9 mouse cellular contexts compared by ENCODE assay signal in the genomic region with DNA sequence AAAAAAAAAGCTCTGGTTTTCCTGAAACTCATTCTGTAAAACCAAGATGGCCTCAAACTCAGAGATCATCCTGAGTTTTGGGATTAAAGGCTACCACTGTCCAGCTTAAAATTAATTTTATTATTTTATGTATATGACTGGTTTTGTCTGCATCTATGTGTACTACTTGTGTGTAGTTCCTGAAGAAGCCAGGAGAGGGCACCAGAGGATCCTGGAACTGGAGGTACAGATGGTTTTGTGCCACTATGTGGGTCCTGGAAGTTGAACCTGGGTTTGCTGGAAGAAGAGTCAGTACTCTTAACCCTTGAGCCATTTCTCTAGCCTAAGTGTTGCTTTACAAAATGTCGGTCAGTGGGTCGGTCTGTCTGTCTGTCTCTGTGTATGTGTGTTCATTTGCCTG. TPM values are rescaled to one million over a fixed set of nuclear protein-coding genes. Genes with fewer than 3 reads are reported as not detected.
DNase-seq lines count a peak whose midpoint lies in the region; ATAC-seq lines count a peak whose summit lies in the region.
"Had no signal": no experiment of that assay in that cellular context is flagged by ENCODE, and none has a peak within 500 bp of the region (broad histone marks: within the 10 kb centered on the region; RNA-seq: fewer than 3 reads in every experiment).

No protein-coding gene starts in this region.

- ATAC-seq in CD4-positive, CD25-positive, alpha-beta regulatory T cell, adult 4 months: no peak
- peak; percentile 47; the same call in 1 of the 2 replicates for ATAC-seq in megakaryocyte, adult 5-6 weeks (ENCODE audit: poor library complexity, severe bottlenecking)

- peak; percentile 35 for DNase-seq in CD4-positive, CD25-positive, alpha-beta regulatory T cell, adult 2 months (ENCODE audit: low read depth, low spot score)
- peak; percentile 33 for DNase-seq in left cerebral cortex, postnatal 4 days
- no peak for DNase-seq in left cerebral cortex, postnatal 25 days (ENCODE audit: low spot score in 2 of 2)
- peak; percentile 26 for DNase-seq in MEL-GATA-1-ER (ENCODE audit: extremely low read depth, low read depth)
- DNase-seq in Muller cell, postnatal 12 days (ENCODE audit: inconsistent ontology term): no peak
- DNase-seq in cerebellum, adult 11 months: no peak
- DNase-seq: kidney, postnatal 14 days had no signal

- intact Hi-C loops in left cerebral cortex, postnatal 4 days (cut with DNase I): no loop called here
- intact Hi-C loops in left cerebral cortex, postnatal 25 days (cut with DNase I): no loop called here

RNA-seq across cellular contexts. Expression of a gene that starts 16.0 kb away (rescaled TPM):
- not detected for polyA plus RNA-seq in CD4-positive, CD25-positive, alpha-beta regulatory T cell, adult 4 months (2017; shearing (Covaris generic))
- total RNA-seq in left cerebral cortex, postnatal 4 days (2021): 1 to 10 TPM; 2.0 to 2.5 TPM
- total RNA-seq in left cerebral cortex, postnatal 25 days (2021): 1 to 10 TPM; 2.5 to 4.1 TPM
- total RNA-seq in megakaryocyte, adult 5-6 weeks (2015): 32.8 and 34.2 TPM in 2 replicates
- 12.0 and 12.9 TPM in 2 replicates for total RNA-seq in megakaryocyte, adult 5-6 weeks (2017)

RNA-seq across cellular contexts. Expression of a gene that starts 26.5 kb away (rescaled TPM):
- polyA plus RNA-seq in CD4-positive, CD25-positive, alpha-beta regulatory T cell, adult 4 months (2017; shearing (Covaris generic)): not detected
- 10 to 100 TPM; 44.2 to 45.3 TPM for total RNA-seq in left cerebral cortex, postnatal 4 days (2021)
- total RNA-seq in left cerebral cortex, postnatal 25 days (2021): 100 to 1,000 TPM; 109 to 120 TPM
- 0.09 and 0.21 TPM in 2 replicates for total RNA-seq in megakaryocyte, adult 5-6 weeks (2015)
- 0.12 TPM in 1 of 2 replicates, not detected in the other for total RNA-seq in megakaryocyte, adult 5-6 weeks (2017)

RNA-seq across cellular contexts. Expression of a gene that starts 54.2 kb away (rescaled TPM):
- polyA plus RNA-seq in CD4-positive, CD25-positive, alpha-beta regulatory T cell, adult 4 months (2017; shearing (Covaris generic)): not detected
- 1 to 10 TPM; 1.2 to 1.3 TPM for total RNA-seq in left cerebral cortex, postnatal 4 days (2021)
- under 1 TPM; 0.71 to 0.85 TPM for total RNA-seq in left cerebral cortex, postnatal 25 days (2021)
- total RNA-seq in megakaryocyte, adult 5-6 weeks (2015): 1.6 and 2.1 TPM in 2 replicates
- total RNA-seq in megakaryocyte, adult 5-6 weeks (2017): 3.6 and 3.7 TPM in 2 replicates

Comparison
In these comparisons a context has a peak if more than half of its experiments do, and no peak if none do; other contexts are left out.
1. DNase-seq: peak in CD4-positive, CD25-positive, alpha-beta regulatory T cell, adult 2 months (single experiment), left cerebral cortex, postnatal 4 days (single experiment) and MEL-GATA-1-ER (single experiment); none in left cerebral cortex, postnatal 25 days (0 of 2), Muller cell, postnatal 12 days (single experiment) and cerebellum, adult 11 months (single experiment).
2. RNA of a gene that starts 26.5 kb away (total RNA-seq): 109 to 120 TPM in left cerebral cortex, postnatal 25 days and 44.2 to 45.3 TPM in left cerebral cortex, postnatal 4 days; 0.09 to 0.21 TPM in megakaryocyte, adult 5-6 weeks; every median in the first group is over 10 times any median in the second.